Mouse (Mus musculus) kidney, adult 9 months (tissue): ENCODE data around the gene Hist1h3a.
"Not testable (repeated sequence)": the region's sequence is repeated elsewhere in the genome, so short reads cannot be mapped to it uniquely, and the experiment has no call there.

Experiments used
- DNase-seq: peaks from one replicate; pipeline ENCODE4 v3.0.0; 2022

Hist1h3a gene

DNA sequence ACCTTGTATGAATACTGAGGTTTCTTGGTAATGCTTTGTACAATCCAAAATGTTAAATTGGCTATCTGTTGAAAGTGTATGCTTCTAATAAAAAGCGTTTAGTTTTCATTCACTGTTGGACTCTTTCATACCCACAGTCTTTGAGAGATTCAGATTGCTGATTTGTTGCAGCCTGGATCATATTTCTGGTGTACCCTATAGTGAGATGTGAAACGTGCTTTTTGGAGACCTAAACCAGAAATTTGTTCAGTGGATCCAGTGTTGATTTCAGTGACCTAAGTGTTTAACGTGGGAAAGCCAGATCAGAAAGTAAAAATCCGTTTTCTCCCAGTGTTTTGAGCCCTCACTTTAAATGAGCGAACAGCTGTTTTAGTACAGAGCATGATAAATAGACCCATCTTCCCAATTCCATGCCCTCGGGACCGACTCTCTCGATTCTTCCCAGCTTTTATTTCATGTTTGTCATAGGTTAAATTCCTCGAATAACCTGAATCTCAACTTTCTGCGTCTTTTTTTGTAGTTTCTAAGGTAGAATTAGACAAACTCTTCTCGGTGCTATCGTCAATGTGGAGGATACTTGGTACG, 21.8 kb downstream of the Hist1h3a start:
- no peak for DNase-seq

DNA sequence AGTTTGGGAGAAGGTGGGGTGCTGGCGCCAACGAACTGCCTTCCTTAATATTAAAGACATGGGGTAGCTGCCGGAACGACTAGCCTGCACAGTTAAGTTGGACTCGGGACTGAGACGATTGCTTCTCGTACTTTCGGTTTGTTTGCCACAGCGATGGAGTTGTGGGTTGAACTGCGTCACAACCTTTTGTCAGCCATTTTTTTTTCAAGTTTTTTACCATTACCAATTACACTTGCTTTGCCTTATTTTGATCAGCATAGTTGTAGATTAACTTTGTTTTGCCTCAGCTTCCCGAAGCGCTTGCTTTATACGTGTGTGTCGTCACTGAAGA, 22.3 kb downstream of the Hist1h3a start:
- no peak for DNase-seq

DNA sequence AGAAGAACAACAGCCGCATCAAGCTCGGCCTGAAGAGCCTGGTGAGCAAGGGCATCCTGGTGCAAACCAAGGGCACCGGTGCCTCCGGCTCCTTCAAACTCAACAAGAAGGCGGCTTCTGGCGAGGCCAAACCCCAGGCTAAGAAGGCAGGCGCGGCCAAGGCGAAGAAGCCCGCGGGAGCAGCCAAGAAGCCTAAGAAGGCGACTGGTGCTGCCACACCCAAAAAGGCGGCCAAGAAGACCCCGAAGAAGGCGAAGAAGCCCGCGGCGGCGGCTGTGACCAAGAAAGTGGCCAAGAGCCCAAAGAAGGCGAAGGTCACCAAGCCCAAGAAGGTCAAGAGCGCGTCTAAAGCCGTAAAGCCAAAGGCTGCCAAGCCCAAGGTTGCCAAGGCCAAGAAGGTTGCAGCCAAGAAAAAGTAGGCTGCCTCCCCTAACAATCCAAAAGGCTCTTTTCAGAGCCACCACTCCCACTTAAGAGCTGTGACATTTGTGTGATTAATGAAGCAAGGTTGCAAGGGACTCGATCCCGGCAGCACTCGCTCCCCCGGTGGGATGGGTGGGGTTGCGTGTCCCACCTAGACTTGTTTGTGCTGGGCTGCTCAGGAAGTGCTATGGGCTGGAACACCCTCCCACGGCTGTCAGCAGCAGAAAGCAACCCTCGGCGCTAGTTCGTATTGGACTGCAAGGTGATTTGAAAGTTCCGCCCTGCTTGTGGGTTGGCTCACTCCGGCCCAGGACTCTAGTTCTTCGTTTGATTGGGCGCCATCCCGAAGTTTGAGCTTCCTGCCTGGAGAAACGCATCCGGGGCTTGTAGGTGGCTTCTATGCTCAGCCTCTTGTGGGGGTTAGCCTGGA, 22.9 kb downstream of the Hist1h3a start:
- DNase-seq: peak; percentile 99

DNA sequence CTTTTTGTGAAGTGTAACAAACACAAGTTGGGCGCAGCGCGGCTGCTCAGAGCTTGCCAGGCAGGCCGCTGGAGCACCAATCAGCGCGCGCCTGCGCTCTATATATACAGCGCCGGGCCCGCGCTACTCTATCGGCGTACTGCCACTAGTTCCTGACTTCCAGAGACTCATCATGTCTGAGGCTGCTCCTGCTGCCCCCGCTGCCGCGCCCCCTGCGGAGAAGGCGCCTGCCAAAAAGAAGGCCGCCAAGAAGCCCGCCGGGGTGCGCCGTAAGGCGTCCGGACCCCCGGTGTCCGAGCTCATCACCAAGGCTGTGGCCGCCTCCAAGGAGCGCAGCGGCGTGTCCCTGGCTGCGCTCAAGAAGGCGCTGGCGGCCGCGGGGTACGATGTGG, 23.5 kb downstream of the Hist1h3a start, which contains the start of gene Hist1h1c:
Hist1h1c (plus strand) TSS at position 132 of the 392 bp plus-strand sequence.
- DNase-seq: peak; percentile 95

DNA sequence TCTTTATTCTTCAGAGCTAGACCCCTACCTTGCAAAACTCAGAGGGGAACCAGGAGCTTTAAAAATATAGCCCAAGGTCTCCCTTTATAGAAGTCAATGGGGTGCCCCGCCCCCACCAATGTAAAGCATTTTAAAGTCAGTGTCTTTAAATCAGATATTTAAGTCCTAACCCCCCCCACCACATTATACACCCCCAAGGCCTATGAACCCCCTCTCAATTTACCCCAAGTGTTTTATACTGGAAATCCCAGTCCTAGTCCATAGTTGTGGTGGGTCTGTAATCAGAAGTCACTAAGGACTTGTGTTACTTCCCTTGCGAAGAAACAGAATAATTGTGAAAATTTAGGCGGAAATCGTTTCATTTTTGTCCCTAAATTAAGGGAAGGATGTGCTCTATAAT, 24.1 kb downstream of the Hist1h3a start:
- no peak for DNase-seq

DNA sequence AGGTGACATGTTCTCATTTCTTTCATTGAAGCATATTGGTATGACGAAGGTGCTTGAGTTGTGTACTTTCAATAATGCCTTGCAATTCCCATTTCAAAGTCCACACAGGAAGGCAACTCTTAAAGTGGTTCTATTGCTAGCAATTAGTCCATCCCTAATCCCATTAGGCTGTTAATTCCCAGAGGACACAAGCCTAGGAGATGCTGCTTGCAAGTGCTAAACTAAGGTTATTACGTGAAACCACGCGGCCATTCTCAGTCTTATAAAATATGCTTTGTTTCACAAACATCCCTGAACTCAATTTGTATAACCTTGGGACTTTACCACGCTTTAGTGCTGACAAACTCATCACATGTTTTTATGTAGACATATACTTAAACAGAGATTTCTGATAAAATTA, 25.1 kb downstream of the Hist1h3a start:
- DNase-seq: no peak

DNA sequence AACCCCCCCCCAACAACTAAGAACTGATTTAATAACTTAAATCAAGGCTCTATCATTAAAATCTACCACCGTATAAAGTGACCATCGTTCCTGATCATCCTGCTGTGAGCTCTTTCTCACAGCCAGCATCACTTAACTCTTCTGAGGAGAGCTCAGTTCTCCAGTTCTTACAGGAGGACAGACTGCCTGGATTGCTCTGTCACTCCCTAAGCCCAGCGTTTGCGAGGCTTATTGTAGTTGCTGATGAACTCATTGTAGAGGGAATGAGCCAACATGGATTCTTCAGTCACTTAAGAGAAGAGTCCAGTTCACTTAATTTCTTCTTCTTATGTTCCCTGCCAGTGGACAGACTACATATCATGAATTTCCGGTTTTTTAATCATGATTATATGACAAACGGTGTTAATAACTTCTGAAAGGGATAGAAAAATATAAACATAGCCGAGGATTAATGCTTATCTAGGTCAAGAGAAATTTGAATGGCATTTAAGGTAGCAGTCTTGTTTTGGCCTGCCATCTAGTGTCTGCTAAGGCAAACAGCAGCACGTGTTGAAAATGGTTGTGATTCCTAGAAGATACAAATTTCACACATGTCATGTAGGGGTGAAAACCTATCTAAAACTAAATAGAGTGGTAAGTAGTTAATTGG, 29.9 kb downstream of the Hist1h3a start:
- peak; percentile 65 for DNase-seq

DNA sequence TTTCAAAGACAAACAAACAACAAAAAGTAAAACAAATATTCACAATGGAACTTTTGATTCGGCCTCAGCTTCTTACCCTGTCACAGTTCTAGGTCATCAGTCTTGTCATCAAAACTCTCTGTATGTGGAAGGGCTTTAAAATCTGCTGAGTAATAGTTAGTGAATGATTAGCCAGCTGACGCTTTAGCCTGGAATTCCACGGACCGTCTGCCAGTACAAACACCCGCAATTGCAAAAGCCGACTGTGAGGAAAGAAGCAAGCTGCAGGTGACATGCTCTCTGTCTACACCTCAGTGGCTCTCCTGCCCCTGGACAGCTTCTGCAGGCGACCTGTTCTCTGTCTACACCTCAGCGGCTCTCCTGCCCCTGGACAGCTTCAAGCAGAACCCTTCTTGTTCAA, 31.7 kb downstream of the Hist1h3a start:
- peak; percentile 91 for DNase-seq

DNA sequence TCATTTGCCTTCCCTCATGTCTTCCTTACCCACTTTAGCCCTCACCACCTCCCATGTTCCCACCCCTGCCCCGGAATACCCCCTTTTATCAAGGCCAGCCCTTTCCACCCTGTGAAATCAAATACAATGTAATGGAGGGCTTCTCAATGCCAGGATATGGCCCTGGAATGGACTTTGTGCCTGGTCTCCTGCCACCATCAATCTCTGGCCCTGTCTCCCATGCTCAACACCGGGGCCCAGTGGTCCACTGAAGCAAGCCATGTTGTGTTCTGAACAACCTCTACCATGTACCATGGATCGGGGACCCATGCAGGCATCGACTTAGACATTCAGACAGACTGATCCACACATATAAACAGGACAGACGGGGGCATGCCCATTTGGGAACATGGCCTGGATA, 32.5 kb downstream of the Hist1h3a start:
- DNase-seq: no peak

DNA sequence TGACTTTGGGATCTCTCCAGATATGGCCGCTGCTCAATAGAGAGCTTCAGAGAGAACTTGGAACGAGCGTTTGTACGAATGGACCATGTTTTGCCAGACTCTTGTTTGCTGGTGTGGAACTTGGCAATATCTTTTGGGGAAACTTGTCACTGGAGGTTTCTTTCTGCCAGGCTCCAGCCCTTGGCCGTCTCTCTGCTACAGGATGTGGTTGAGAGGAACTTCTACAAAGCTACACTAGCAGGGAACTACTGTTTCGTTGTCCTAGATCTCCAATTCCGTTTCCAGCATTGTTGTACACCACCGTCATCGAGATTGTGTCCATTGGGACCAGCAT, 33.0 kb downstream of the Hist1h3a start:
- DNase-seq: no peak

DNA sequence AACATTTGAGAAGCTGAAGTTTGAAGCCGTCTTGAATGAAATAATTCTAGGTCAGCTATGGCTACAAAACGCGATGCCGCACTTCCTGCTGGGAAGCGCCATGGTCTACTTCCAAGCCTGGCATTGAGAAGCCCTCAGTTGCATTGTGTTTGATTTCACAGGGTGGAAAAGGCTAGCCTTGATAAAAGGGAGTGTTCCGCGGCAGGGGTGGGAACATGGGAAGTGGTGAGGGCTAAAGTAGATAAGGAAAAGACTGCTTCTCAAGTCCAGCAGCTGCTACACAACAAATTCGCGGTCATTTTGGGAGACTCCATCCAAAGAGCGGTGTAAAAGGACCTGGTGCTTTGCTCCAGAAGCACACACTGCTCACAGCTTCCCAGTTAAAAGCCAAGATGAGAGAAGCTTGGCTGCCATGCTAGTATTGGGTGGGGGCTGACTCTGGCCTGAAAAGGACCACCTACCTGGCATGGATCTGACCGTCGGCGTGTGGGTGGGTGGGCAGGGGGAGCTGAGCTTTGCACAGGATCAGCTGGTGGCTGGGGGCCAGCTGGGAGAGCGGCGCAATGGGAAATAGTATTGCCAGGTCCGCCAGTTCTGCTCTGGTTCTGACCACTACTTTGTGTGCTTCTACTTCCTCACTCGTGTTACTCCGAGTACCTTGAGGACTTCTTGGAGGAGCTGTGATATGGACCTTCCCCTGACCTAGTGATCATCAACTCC, 33.6 kb downstream of the Hist1h3a start:
- no peak for DNase-seq

DNA sequence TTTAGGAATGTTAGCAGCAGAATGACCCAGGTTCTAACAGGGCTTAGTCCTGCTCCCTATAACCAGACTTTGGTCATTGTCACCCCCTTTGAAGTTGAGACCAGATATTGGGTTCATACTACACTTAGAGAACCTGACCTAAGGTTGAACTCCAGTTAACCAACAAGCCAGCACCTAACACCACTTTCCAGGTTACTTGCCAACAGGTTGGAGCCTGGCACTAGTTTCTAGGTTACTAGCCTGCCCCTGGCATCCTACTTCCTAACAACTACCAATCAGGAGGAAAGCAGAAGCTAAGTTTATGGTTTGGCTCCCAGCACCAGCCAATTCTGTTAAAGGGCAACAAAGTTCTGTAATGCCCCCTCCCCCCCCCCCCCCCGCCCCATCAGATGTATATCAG, 37.0 kb downstream of the Hist1h3a start:
- no peak for DNase-seq

DNA sequence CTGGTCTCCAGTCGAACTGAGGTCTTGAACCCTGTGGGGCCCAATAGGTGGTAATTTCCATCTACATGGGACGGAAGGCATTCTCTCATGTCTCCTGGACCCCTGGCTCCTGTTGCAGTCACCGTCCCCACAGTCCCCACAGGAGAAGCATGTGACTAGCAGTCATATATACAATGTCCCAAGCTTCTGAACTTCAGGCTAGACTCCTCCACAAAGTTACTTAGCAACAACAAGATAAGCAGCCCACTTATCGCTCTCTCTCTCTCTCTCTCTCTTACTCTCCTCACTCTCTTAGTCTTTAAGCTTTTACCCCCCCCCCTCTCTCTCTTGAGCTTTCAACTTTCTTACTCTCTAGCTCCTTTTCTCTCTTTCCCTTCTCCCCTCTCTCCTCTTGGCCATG, 37.9 kb downstream of the Hist1h3a start:
- DNase-seq: no peak

DNA sequence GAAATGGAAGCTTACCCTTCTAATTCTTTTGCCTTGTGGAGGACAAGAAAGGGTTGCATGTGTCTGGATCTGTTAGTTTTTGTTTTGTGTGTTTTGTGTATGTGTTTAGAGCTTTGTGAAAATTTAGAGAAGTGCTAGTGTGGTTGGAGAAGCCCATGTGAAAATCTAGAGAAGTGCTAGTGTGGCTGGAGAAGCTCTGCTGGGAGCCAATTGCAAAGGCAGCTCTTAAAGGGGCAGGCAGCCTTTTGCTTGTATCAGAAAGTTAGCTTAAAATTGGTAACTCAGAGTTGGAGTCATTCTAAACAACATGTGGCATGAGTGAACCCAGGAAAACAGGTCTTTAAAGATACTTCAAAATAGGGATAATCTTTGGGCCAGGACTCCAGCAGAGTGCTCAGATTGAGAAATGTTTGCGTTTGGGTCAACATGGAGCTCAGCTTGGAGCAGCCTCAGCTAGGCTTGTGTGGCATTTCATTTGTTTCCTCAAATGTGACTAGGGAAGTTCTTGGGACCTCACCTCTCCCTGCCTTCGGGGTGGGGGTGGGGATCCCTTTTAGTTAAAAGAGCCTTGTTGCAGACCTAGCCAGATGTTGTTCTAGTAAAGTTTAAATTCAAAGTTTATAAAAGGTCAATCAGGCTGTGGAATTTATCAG, 44.5 kb downstream of the Hist1h3a start:
- not testable (repeated sequence) for DNase-seq

DNA sequence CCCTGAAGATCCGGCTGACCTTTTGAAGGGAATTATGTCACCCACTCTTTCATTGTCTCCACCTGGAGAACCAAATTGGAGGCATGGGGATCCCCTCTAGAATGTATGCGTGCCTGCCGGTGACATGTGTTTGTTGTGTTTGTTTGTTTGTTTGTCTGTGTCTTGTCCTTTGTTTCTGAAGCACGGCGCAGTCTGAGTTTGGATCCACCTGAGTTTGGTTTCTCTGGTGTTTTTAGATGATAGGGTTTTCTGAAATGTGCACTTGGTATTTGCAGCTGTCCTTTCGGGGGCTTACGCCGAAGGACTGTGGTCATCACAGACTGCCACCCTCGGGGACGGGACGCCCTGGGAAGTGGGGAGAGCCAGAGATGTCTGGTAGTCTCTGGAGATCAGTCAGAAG, 45.0 kb downstream of the Hist1h3a start:
- DNase-seq: no peak

DNA sequence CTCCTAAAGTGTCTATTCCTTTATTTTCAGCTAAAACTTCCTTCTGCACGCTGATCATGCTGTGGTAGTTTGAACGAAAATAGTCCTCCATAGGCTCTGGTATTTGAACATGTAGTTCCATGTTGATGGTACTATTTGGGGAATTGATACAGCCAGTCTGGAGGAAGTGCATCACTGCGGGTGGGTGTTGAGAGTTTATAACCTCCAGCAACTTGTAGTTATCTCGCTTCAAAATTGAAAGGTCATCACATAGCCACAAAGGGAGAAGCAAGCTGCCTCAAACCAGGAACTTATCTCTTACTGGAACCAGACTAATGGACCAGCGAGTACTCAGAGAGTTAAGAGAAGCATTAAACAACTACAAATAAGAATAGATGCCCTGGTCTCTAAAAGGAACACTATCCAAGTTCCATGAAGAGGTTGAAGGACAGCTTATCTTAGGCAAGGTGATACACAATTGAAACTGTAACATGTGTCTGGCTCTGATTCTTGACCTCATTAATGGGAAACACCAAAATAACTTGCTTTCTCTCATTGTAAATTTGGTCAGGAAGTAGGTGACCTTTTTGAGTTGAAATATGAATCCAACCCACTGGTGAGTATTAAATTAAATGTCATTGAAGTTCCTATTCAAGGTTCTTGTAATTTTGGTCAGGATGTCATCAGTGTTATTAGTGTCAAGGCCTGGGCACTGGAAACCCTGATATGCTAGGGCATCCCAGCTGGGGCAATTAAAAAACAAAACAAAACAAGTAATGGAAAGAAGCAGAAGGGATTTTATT, 45.7 kb downstream of the Hist1h3a start:
- DNase-seq: no peak
